Mouse (Mus musculus): Measurements from ENCODE around the gene Ndufb10. TPM values are rescaled to one million over a fixed set of nuclear protein-coding genes. Genes with fewer than 3 reads are reported as not detected.
A peak's percentile ranks its signal among the peaks of the same experiment; 100 is the strongest.

Gene Ndufb10
- total and polyA plus RNA-seq, 2 experiments from 2014 or later, result 170 to 349 TPM

DNA sequence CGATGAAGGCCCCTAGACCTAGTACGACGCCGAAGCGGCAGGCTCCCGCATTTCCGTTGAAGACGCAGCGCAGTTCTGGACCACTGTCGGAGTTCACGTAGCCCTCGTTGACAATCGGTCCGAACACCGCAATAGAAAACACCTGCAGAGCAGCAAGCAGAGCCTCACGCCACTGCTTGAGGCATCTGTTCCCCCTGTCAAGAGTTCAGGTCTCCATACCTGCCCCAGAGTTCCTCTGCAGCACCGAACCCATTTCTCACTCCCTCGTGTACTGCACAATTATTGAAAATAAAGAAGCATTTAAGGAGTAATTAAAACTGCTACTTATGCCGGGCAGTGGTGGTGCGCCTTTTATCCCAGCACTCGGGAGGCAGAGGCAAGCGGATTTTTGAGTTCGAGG lies 36.7 kb downstream of the Ndufb10 start:
- TF ChIP-seq CTCF (IDR thresholded peaks at IDR 0.05), result no peak
- Histone ChIP-seq H3K4me1 (ENCODE audit: insufficient read depth, low read length) (peaks cover 14% of the 10 kb centered on the region), H3K27ac (ENCODE audit: low read depth, low read length) (no peak overlapping the region), H3K27me3 (ENCODE audit: insufficient read depth, low read length) (no peaks in the 10 kb centered on the region), H3K4me2 (ENCODE audit: low read depth, low read length, poor library complexity, severe bottlenecking) (peak overlapping the region; percentile 65), H3K9ac (replicated peaks; ENCODE audit: low read length, poor library complexity, severe bottlenecking) (peak overlapping the region; percentile 44; the same call in 1 of the 2 replicates), H3K9me3 (ENCODE audit: low read length) (no peaks in the 10 kb centered on the region), H3K4me3 (ENCODE audit: low read depth, low read length) (peak overlapping the region; percentile 64), H3K36me3 (ENCODE audit: insufficient read depth, low read length) (peaks cover 18% of the 10 kb centered on the region)
- DNase-seq (ENCODE audit: low spot score) (no peak), ATAC-seq (ENCODE audit: low FRiP score) (no peak)
- WGBS, result 21% methylated on average over 23 of the region's 23 CpGs

DNA sequence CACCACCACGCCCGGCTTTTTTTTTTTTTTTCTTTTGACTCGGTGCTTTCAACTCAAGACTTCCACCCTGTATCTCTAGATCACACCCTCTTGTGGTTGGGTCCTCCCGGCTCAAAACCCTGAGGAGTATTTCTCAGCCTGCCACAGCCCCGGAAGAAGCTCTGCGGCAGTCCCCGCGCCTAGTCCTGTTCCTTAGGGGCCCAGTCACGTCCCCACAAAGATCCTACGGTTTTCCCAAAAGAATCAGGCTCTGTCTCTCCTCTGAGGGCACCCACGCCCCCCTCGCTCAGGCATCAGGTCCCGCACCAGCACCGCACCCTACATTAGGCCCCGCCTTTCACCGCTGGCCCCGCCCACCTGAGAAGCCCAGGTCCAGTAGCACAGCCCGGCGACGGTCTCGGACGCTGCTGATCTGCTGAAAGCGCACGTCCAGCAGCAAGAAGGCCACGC lies 37.1 kb downstream of the Ndufb10 start:
- DNase-seq (ENCODE audit: low spot score) (no peak), ATAC-seq (ENCODE audit: low FRiP score) (no peak)
- peak overlapping the region; percentile 44; the same call in 1 of the 2 replicates for H3K9ac ChIP-seq (replicated peaks; ENCODE audit: low read length, poor library complexity, severe bottlenecking)
- no peaks in the 10 kb centered on the region for H3K27me3 ChIP-seq (ENCODE audit: insufficient read depth, low read length)
- WGBS, result 2% methylated on average over 25 of the region's 25 CpGs
- H3K27ac ChIP-seq (ENCODE audit: low read depth, low read length), result no peak overlapping the region
- H3K9me3 ChIP-seq (ENCODE audit: low read length), result no peaks in the 10 kb centered on the region
- peak overlapping the region; percentile 64 for H3K4me3 ChIP-seq (ENCODE audit: low read depth, low read length)
- H3K4me2 ChIP-seq (ENCODE audit: low read depth, low read length, poor library complexity, severe bottlenecking), result peak overlapping the region; percentile 65
- peaks cover 17% of the 10 kb centered on the region for H3K36me3 ChIP-seq (ENCODE audit: insufficient read depth, low read length)
- TF ChIP-seq CTCF (IDR thresholded peaks at IDR 0.05), result no peak
- H3K4me1 ChIP-seq (ENCODE audit: insufficient read depth, low read length), result peaks cover 14% of the 10 kb centered on the region

- no peak for TF ChIP-seq CTCF (IDR thresholded peaks at IDR 0.05)
- Histone ChIP-seq H3K4me1 (ENCODE audit: insufficient read depth, low read length) (peaks cover 14% of the 10 kb centered on the region), H3K4me2 (ENCODE audit: low read depth, low read length, poor library complexity, severe bottlenecking) (peak overlapping the region; percentile 18; the same call in 1 of the 2 replicates), H3K9ac (replicated peaks; ENCODE audit: low read length, poor library complexity, severe bottlenecking) (no peak overlapping the region), H3K9me3 (ENCODE audit: low read length) (no peaks in the 10 kb centered on the region), H3K36me3 (ENCODE audit: insufficient read depth, low read length) (peaks cover 22% of the 10 kb centered on the region), H3K27ac (ENCODE audit: low read depth, low read length) (no peak overlapping the region), H3K27me3 (ENCODE audit: insufficient read depth, low read length) (no peaks in the 10 kb centered on the region), H3K4me3 (ENCODE audit: low read depth, low read length) (no peak overlapping the region)
- no peak for DNase-seq (ENCODE audit: low spot score)
- no peak for ATAC-seq (ENCODE audit: low FRiP score)
- WGBS, result 39% methylated on average over 16 of the region's 16 CpGs
Observed at GRCm38 (mm10) chr17:24686514-24686913, 37.8 kb downstream of the Ndufb10 start.

- H3K4me1 ChIP-seq (ENCODE audit: insufficient read depth, low read length), result no peaks in the 10 kb centered on the region
- no peak overlapping the region for H3K27ac ChIP-seq (ENCODE audit: low read depth, low read length)
- no peak for TF ChIP-seq CTCF (IDR thresholded peaks at IDR 0.05)
- peaks cover 57% of the 10 kb centered on the region for H3K36me3 ChIP-seq (ENCODE audit: insufficient read depth, low read length)
- no peak overlapping the region for H3K4me3 ChIP-seq (ENCODE audit: low read depth, low read length)
- ATAC-seq (ENCODE audit: low FRiP score) (no peak), DNase-seq (ENCODE audit: low spot score) (no peak)
- no peak overlapping the region for H3K9ac ChIP-seq (replicated peaks; ENCODE audit: low read length, poor library complexity, severe bottlenecking)
- WGBS, result 97% methylated on average over 24 of the region's 24 CpGs
- H3K9me3 ChIP-seq (ENCODE audit: low read length), result no peaks in the 10 kb centered on the region
- no peaks in the 10 kb centered on the region for H3K27me3 ChIP-seq (ENCODE audit: insufficient read depth, low read length)
- no peak overlapping the region for H3K4me2 ChIP-seq (ENCODE audit: low read depth, low read length, poor library complexity, severe bottlenecking)
Observed at GRCm38 (mm10) chr17:24677500-24678080, 46.7 kb downstream of the Ndufb10 start.

DNA sequence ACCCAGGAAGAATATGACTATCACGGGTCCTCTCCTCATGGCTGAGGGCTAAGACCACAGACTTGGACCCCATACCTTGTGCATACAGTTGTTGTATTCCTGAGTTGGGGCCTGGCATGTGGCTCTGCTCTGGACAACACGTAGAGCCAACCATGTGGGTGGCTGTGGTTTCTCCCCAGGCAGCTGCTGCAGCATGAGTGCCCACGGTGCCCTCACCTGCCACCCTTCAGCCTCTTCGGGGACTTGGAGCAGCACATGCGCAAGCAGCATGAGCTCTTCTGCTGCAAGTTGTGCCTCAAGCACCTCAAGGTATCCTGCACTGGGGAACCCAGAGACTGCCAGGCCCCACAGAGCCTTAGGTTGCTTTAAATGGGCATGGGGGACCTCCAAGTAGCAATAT lies 47.4 kb downstream of the Ndufb10 start:
- DNase-seq (ENCODE audit: low spot score), result no peak
- 93% methylated on average over 5 of the region's 5 CpGs for WGBS
- H3K9ac ChIP-seq (replicated peaks; ENCODE audit: low read length, poor library complexity, severe bottlenecking), result no peak overlapping the region
- peaks cover 52% of the 10 kb centered on the region for H3K36me3 ChIP-seq (ENCODE audit: insufficient read depth, low read length)
- ATAC-seq (ENCODE audit: low FRiP score), result no peak
- no peaks in the 10 kb centered on the region for H3K9me3 ChIP-seq (ENCODE audit: low read length)
- H3K27ac ChIP-seq (ENCODE audit: low read depth, low read length), result no peak overlapping the region
- H3K4me1 ChIP-seq (ENCODE audit: insufficient read depth, low read length), result 0 out of 2 replicates have a peak, but pooled peaks cover 6% of the 10 kb centered on the region
- no peak overlapping the region for H3K4me3 ChIP-seq (ENCODE audit: low read depth, low read length)
- H3K4me2 ChIP-seq (ENCODE audit: low read depth, low read length, poor library complexity, severe bottlenecking), result no peak overlapping the region
- H3K27me3 ChIP-seq (ENCODE audit: insufficient read depth, low read length), result no peaks in the 10 kb centered on the region
- TF ChIP-seq CTCF (IDR thresholded peaks at IDR 0.05), result no peak

GRCm38 (mm10) chr17:24676187-24676586 lies 48.1 kb downstream of the Ndufb10 start:
- WGBS, result 53% methylated on average over 2 of the region's 2 CpGs
- peaks cover 46% of the 10 kb centered on the region for H3K36me3 ChIP-seq (ENCODE audit: insufficient read depth, low read length)
- no peak overlapping the region for H3K27ac ChIP-seq (ENCODE audit: low read depth, low read length)
- H3K4me2 ChIP-seq (ENCODE audit: low read depth, low read length, poor library complexity, severe bottlenecking), result no peak overlapping the region
- no peak overlapping the region for H3K4me3 ChIP-seq (ENCODE audit: low read depth, low read length)
- H3K9ac ChIP-seq (replicated peaks; ENCODE audit: low read length, poor library complexity, severe bottlenecking), result no peak overlapping the region
- peaks cover 10% of the 10 kb centered on the region; the same call in 1 of the 2 replicates for H3K4me1 ChIP-seq (ENCODE audit: insufficient read depth, low read length)
- no peak for ATAC-seq (ENCODE audit: low FRiP score)
- no peaks in the 10 kb centered on the region for H3K9me3 ChIP-seq (ENCODE audit: low read length)
- DNase-seq (ENCODE audit: low spot score), result peak; percentile 71
- no peaks in the 10 kb centered on the region for H3K27me3 ChIP-seq (ENCODE audit: insufficient read depth, low read length)
- peak; percentile 82 for TF ChIP-seq CTCF (IDR thresholded peaks at IDR 0.05)
